Mouse (Mus musculus): Measurements from ENCODE around the gene Ldhc. TPM values are rescaled to one million over a fixed set of nuclear protein-coding genes. Genes with fewer than 3 reads are reported as not detected.
"Not testable (repeated sequence)": the region's sequence is repeated elsewhere in the genome, so short reads cannot be mapped to it uniquely, and the experiment has no call there.

Ldhc gene
- polyA plus RNA-seq (2015; fragmentation: Nextera tagmentation; extraction: Ambion mirVana), result 0.26 TPM in 1 of 2 replicates, not detected in the other

DNA sequence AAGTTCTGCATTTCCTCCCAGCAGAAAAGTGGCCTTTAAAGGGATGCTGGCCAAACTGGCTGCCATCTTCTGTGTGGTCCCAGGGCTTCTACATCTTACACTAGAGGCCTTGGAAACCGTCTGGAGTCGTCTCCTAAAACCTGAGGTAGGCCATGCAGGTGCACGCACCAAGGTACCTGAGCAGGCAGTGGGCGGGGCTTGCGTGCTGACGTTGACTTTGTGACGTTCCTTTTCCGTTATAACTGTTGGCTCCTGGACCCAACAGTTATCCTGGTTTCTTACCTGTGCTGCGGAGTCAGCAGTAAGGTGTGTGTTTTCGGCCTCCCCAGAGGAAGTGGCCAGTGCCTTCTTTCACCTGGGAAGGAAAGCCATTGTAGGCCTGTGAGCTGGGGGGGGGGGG, at the start of gene Ldhc:
TSS of gene Ldhc (plus strand) at position 208 of the 400 bp plus-strand sequence.
- no peaks in the 10 kb centered on the region for H3K9me3 ChIP-seq
- no peak for ATAC-seq (ENCODE audit: insufficient number of reproducible peaks, low FRiP score, low TSS enrichment, low read depth)
- H3K27ac ChIP-seq, result no peak within 1 kb of the TSS
- no peaks in the 10 kb centered on the region for H3K4me1 ChIP-seq
- no peak within 1 kb of the TSS for H3K9ac ChIP-seq
- 30% methylated on average over 10 of the region's 10 CpGs for WGBS
- no peaks in the 10 kb centered on the region for H3K27me3 ChIP-seq
- no peak within 1 kb of the TSS for H3K4me2 ChIP-seq
- H3K4me3 ChIP-seq, result no peak within 1 kb of the TSS
- H3K36me3 ChIP-seq, result peaks cover 4% of the 10 kb centered on the region; the same call in 1 of the 2 replicates

DNA sequence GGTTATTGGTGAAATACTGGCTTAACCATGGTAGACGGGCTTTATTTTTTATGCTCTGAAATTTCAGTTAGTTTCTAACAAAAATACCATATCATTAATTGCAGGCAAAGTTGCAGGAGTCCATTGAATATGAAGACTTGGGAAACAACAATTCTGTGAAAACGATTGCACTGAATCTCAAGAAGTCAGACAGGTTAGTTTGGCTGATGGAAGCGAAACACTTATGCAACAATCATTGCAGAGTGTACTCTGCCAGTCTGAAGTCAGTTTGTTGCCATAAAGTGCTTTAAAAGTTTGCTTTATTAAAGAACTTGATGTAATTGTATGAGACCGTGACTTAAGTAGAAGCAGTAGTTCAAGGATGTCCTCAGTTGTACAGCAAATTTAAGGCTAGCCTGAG, 47.0 kb upstream of the Ldhc start:
- 84% methylated on average over 4 of the region's 4 CpGs for whole genome bisulfite sequencing
- H3K4me2 ChIP-seq, result no peak overlapping the region

DNA sequence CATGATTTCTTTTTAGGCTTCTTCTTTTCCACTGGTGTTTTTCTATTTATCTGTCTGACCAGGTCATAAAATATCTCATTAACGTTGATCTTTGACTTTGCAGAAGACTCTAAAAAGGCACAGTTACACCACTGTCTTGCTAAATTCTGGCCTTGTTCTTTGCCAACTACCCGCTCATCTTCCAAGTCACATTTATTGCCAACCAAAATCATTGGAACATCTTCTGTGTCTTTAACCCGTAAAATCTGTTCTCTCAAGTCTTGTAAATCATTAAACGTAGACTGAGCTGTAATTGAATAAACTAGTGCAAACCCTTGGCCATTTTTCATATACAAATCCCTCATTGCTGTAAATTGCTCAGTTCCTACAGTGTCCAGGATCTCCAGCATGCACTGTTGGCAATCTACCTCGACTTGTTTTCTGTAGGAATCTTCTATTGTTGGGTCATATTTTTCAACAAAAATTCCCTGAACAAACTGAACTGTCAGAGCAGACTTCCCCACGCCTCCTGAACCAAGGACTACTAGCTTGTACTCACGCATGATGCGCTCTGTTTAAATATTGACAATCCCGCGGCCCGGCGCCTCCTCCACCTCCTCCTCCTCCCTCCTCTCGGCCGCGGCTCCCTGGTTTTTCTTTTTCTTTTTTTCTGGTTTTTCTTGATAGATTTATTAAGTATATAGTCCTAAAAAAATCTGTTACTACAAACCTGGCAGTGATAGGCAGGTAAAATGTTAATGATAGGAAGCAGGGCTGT, 39.9 kb upstream of the Ldhc start:
- not testable (repeated sequence) for H3K27me3 ChIP-seq; H3K9ac ChIP-seq; H3K4me1 ChIP-seq; H3K4me2 ChIP-seq; ATAC-seq (ENCODE audit: insufficient number of reproducible peaks, low FRiP score, low TSS enrichment, low read depth); H3K9me3 ChIP-seq; H3K4me3 ChIP-seq; H3K27ac ChIP-seq
- peaks cover 68% of the 10 kb centered on the region for H3K36me3 ChIP-seq
- 90% methylated on average over 15 of the region's 15 CpGs for WGBS

More for the DNA sequence above, 47.0 kb upstream of the Ldhc start:
- H3K9ac ChIP-seq, result no peak overlapping the region
- H3K4me1 ChIP-seq, result no peaks in the 10 kb centered on the region
- no peaks in the 10 kb centered on the region for H3K9me3 ChIP-seq
- ATAC-seq (ENCODE audit: insufficient number of reproducible peaks, low FRiP score, low TSS enrichment, low read depth), result no peak
- H3K27ac ChIP-seq, result no peak overlapping the region
- peaks cover 78% of the 10 kb centered on the region for H3K36me3 ChIP-seq
- no peaks in the 10 kb centered on the region for H3K27me3 ChIP-seq
- no peak overlapping the region for H3K4me3 ChIP-seq

DNA sequence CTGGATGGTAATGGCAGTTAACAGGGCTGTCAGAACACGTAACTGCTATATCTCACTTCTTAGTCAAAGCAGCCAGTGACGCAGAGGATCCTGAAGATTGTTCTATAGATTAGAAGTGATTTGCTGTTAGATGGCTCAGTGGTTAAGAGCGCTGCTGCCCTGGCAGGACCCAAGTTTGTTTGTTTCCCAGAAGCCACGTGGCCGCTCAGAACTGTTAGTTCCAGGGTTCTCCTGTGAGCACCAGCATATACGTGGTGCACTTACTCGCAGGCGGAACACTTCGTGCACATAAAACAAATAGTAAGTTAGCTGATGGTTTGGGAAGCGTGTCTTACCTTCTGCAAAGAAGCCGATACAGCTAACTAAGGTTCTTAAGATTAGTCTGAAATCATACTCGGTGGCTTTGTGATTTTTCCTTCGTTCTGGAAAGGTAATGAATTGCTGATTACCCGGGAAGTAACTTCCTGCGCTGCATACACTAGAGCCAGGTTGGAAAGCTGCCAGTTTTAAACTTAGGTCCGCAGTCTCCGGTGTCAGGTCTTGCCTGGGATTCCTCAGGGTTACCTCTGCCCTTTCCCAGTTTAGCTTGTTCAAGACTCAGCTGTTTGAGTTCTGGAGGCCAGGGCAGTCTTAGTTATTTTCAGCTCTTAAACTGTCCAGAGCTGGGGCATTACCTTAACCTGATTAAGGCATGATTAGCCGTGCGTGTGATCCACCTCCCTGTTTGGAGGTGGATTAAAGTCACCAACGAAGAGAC, 33.8 kb upstream of the Ldhc start:
- WGBS, result 63% methylated on average over 20 of the region's 20 CpGs
- Histone ChIP-seq H3K4me2 (no peak overlapping the region), H3K27me3 (no peaks in the 10 kb centered on the region), H3K9ac (no peak overlapping the region), H3K36me3 (peaks cover 20% of the 10 kb centered on the region), H3K9me3 (no peaks in the 10 kb centered on the region), H3K27ac (no peak overlapping the region), H3K4me3 (no peak overlapping the region), H3K4me1 (no peaks in the 10 kb centered on the region)
- ATAC-seq (ENCODE audit: insufficient number of reproducible peaks, low FRiP score, low TSS enrichment, low read depth), result no peak

DNA sequence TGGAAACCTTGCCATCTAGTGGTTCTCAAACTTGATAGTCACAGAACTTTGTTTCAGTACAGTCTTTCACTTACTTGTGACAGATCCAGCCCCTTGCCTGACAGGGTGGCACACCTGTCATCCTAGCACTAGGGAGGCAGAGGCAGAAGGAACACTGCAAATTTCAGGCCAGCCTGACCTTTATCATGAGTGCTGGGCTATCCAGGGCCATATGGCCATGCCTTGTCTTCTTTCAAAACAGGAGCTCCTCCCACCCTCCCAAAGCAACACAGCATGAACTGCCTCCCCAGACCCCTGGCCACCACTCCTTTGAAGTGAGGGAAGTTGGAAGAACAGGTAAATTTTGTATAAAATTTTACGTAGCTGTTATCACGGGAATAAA, 33.2 kb upstream of the Ldhc start:
- H3K4me2 ChIP-seq, result no peak overlapping the region
- no peak for ATAC-seq (ENCODE audit: insufficient number of reproducible peaks, low FRiP score, low TSS enrichment, low read depth)
- no peaks in the 10 kb centered on the region for H3K4me1 ChIP-seq
- no peak overlapping the region for H3K4me3 ChIP-seq
- no peaks in the 10 kb centered on the region for H3K27me3 ChIP-seq
- peaks cover 14% of the 10 kb centered on the region for H3K36me3 ChIP-seq
- no peaks in the 10 kb centered on the region for H3K9me3 ChIP-seq
- no peak overlapping the region for H3K27ac ChIP-seq
- 67% methylated on average over 2 of the region's 2 CpGs for WGBS
- H3K9ac ChIP-seq, result no peak overlapping the region; the same call in 1 of the 2 replicates

DNA sequence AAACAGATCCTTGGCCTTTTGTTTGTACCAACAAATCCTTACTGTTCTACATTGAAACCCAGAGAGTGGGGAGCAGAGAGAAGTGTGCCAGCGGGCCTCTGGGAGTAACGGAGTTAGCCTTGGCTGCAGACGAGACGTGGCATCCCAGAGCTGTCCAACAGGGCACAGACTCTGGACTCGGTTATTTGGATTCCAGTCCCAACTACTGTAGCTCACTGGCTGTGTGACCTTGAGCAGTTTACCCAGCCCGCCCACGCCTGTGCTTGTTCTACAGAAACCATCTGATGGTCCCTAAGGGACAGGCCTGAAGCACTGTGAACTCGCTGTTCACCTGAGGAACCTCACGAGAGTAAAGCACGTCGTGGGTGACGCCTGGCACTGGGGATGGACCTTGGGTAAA, 31.1 kb upstream of the Ldhc start:
- Histone ChIP-seq H3K27me3 (no peaks in the 10 kb centered on the region), H3K9me3 (no peaks in the 10 kb centered on the region), H3K36me3 (no peaks in the 10 kb centered on the region), H3K4me1 (no peaks in the 10 kb centered on the region), H3K4me3 (no peak overlapping the region), H3K9ac (no peak overlapping the region), H3K4me2 (no peak overlapping the region), H3K27ac (no peak overlapping the region)
- no peak for ATAC-seq (ENCODE audit: insufficient number of reproducible peaks, low FRiP score, low TSS enrichment, low read depth)
- 86% methylated on average over 12 of the region's 12 CpGs for WGBS

DNA sequence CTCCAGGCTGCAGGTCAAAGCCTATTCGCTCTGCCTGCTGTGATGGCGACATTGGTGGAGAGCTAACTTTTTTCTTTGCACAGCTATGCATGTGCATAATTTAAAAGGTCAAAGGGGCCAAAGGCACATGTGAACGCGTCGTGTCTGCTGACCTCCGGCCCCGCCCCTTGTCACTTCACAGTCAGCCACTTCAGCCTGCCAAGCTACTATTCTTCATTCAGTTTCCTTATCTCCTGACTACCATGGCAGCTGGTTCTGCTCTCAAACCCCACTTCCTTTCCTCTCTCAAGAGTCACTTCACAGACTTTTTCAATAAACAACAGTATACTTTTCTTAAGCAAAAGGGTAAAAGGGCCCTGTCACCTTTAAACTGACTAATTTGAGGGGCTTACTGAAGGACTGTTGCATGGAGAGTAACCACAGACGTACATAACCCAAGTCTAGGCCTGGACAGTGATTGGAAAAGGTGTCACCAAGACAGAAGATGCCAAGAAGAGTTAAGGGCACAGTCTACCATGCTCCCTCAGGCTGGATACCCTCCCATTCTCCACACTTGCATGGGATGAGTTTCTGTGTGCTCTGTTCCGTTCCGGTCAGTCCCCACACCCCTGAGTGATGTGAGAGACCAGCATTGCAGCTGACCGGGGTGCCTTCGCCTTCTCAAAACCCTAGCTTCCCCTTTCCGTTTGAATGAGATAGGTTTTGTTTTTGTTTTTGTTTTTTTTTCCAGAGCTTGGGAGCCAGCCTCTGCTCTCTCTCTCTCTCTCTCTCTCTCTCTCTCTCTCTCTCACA, 30.0 kb upstream of the Ldhc start:
- no peak overlapping the region for H3K27ac ChIP-seq

DNA sequence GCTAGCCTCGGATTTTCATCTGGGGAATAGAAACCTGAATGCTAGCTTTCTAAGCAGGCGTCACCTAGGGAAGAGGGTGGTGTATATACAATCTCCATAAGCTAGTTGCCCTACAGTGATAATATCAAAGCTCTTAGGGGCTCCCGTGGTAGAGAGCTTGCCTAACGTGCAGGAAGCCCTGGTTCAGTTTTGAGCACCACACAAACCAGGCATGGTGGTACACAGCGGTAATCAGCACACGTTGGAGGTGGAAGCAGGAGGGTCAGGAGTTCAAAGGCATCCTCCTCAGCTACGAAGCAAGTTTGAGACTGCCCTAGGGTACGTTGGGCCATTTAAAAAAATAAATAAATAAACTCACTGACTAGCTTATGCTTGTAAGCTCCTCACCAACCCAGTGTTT, 29.3 kb upstream of the Ldhc start:
- no peak overlapping the region for H3K27ac ChIP-seq
- no peak for ATAC-seq (ENCODE audit: insufficient number of reproducible peaks, low FRiP score, low TSS enrichment, low read depth)

More for the DNA sequence above, 30.0 kb upstream of the Ldhc start:
- WGBS, result 61% methylated on average over 13 of the region's 13 CpGs
- no peaks in the 10 kb centered on the region for H3K36me3 ChIP-seq
- no peak for ATAC-seq (ENCODE audit: insufficient number of reproducible peaks, low FRiP score, low TSS enrichment, low read depth)
- no peak overlapping the region for H3K4me2 ChIP-seq
- H3K9ac ChIP-seq, result no peak overlapping the region
- no peaks in the 10 kb centered on the region for H3K9me3 ChIP-seq
- H3K4me3 ChIP-seq, result no peak overlapping the region
- no peaks in the 10 kb centered on the region for H3K4me1 ChIP-seq
- no peaks in the 10 kb centered on the region for H3K27me3 ChIP-seq

DNA sequence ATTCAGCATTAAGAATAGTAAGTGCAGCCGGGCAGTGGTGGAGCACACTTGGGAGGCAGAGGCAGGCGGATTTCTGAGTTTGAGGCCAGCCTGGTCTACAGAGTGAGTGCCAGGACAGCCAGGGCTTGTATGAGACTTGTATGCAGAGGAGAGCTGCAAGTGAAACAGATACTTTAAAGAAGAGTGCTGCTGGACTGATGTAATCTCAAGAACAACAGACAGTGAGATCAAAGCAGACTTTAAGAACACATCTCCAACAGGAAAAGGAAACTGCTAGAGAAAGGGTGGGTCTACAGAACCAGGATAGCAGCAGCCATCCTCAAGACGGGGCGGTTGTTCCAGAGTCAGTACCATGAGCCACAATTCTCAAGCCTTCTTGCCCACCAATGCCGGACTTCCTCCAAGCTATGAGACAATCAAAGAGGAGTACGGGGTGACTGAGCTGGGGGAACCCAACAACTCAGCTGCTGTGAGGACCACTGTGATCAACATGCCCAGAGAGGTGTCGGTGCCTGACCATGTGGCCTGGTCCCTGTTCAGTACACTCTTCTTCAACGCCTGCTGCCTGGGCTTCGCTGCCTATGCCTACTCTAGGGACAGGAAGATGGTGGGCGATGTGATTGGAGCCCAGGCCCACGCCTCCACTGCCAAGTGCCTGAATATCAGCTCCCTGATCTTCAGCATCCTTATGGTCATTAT, 28.7 kb upstream of the Ldhc start:
- H3K27me3 ChIP-seq; H3K9me3 ChIP-seq; H3K9ac ChIP-seq; H3K4me1 ChIP-seq; H3K4me3 ChIP-seq; H3K4me2 ChIP-seq; H3K27ac ChIP-seq; ATAC-seq (ENCODE audit: insufficient number of reproducible peaks, low FRiP score, low TSS enrichment, low read depth); H3K36me3 ChIP-seq: not testable (repeated sequence)
- WGBS, result 90% methylated on average over 11 of the region's 11 CpGs

More for the DNA sequence above, 29.3 kb upstream of the Ldhc start:
- H3K9me3 ChIP-seq, result no peaks in the 10 kb centered on the region
- no peak overlapping the region for H3K4me2 ChIP-seq
- no peak overlapping the region for H3K9ac ChIP-seq
- no peaks in the 10 kb centered on the region for H3K4me1 ChIP-seq
- H3K4me3 ChIP-seq, result no peak overlapping the region
- no peaks in the 10 kb centered on the region for H3K36me3 ChIP-seq
- H3K27me3 ChIP-seq, result no peaks in the 10 kb centered on the region
- WGBS, result 68% methylated on average over 8 of the region's 8 CpGs

DNA sequence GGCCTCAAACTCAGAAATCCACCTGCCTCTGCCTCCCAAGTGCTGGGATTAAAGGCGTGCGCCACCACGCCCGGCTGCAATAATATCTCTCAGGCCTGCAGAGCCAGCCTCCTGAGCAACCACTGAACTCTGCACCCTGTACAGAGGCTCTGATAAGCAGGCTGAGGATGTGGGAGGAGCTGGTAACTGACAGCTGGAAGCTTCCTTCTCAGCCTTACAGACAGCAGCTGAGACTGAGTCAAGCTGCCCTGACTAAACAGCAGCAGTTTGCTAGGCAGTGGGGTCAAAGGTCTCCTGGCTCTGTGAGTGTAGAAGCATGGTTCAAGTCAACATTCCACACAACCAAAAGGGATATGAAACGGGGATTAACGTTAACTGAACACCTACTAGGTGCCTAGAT, 27.7 kb upstream of the Ldhc start:
- Histone ChIP-seq H3K36me3 (no peaks in the 10 kb centered on the region), H3K27ac (no peak overlapping the region), H3K9me3 (no peaks in the 10 kb centered on the region), H3K4me2 (no peak overlapping the region), H3K4me3 (no peak overlapping the region), H3K9ac (no peak overlapping the region), H3K27me3 (no peaks in the 10 kb centered on the region), H3K4me1 (peaks cover 7% of the 10 kb centered on the region)
- WGBS, result 69% methylated on average over 6 of the region's 6 CpGs
- no peak for ATAC-seq (ENCODE audit: insufficient number of reproducible peaks, low FRiP score, low TSS enrichment, low read depth)

DNA sequence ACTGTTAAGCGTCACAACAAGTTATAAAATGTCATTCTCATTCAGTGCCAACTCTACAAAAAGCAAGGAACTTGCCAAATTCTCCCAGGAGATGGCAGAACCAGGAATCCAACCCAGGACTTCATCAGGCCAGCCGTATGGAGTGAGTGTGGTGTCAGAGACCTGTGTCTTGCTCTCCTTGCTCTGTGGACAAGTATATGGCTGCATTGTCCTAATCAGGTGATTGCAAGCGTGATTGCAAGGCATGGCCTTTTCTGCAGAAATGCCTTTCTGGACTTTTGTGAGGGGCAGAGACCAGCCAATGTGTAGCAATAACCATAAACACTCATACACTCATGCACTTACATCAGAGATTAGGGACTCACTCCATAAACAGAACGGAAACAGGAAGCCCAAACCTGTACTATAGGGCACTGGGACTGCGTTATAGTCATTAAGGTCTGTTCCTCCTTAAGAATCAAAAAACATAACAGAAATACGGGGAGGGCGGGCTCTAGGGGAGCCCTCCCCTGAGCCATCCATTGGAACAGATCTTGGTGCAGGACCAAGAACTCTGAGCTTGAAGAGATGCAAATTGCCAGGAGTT, 27.2 kb upstream of the Ldhc start:
- Histone ChIP-seq H3K4me3 (no peak overlapping the region), H3K9ac (no peak overlapping the region), H3K4me1 (peaks cover 12% of the 10 kb centered on the region), H3K4me2 (no peak overlapping the region), H3K9me3 (no peaks in the 10 kb centered on the region), H3K27me3 (no peaks in the 10 kb centered on the region), H3K36me3 (no peaks in the 10 kb centered on the region), H3K27ac (no peak overlapping the region)
- 77% methylated on average over 7 of the region's 7 CpGs for WGBS
- no peak for ATAC-seq (ENCODE audit: insufficient number of reproducible peaks, low FRiP score, low TSS enrichment, low read depth)

Data from limb, embryonic 15.5 days (tissue).